Mouse (Mus musculus) right cerebral cortex, postnatal 4 days (tissue): ENCODE results near the gene Ddhd1.

Experiments
- DNase-seq: peaks from one replicate; pipeline ENCODE4 v3.0.0-alpha.2; 2022

Gene Ddhd1

DNA sequence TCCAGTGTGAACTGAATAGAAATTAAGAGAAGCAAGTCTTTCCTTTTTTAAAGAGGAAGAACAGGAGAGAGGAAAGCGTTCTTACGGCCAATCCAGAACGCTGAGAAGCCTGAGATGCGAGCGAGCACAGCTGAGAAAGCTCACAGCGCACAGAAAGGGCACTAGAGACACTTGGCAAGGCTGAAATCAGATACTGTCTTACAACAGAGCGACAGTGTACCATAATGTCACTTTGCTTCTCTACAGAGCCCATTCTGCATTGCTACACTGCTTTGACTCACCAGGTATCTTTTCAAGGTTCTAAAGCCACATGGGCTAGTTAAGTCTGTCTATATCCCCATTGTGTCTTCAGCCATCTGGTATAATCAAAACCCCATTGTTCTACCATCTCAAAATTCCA is 13.7 kb downstream of the Ddhd1 start:
- no peak for DNase-seq

DNA sequence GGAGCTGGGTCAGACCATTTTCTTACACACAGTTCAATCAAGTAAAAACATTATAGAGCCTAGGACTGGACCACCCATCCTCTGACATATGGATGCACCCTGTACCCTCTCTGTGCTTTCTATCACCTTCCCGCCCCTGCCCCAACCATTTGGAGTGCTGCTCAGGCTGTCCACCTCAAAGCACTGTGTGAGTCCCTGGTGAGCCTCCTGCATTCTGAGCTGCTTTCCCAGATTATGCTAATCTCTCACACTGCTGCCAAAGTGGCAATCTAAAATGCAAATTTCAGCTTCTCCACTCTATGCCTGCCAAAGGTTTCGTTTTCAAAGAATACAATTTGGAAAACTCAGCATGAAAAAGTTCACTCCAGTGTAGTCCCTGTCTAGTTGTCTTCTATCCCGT is 14.5 kb downstream of the Ddhd1 start:
- DNase-seq, result no peak

DNA sequence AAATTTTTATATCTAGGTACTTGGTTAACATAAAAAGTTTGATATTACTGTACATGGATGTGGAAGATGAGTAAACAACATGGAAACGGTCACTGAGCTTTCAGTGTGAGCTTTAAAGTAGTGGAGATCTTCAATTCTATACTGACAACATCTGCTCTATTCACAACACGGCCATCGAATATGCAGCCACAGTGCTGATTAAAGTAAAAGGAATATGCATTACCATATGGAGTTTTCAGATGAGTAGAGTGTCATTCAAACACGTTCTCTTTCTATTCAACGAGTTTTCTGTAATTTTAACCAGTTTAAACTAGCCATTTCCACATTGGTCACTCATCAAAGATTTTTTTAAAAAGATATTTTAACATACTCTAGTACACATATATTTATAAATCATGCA is 15.1 kb downstream of the Ddhd1 start:
- DNase-seq, result no peak

DNA sequence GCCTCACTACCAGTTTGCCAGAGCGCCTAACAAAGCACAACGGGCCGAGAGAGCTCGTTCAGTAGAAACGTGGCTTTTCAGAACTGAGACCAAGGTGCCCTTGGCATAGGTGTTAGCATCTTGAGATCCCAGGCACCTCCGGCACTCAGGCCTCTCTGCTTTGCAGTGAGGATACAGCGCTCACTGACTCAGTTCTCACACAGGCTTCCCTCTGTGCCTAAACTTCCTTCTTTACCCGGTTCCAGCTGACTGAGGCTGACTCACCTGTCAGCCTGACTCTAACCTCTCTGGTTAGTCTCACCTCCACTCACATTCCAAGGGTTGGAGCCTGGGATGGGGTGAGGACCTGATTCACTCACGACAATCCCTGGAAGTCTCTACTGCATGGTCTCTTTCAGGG is 15.7 kb downstream of the Ddhd1 start:
- no peak for DNase-seq

DNA sequence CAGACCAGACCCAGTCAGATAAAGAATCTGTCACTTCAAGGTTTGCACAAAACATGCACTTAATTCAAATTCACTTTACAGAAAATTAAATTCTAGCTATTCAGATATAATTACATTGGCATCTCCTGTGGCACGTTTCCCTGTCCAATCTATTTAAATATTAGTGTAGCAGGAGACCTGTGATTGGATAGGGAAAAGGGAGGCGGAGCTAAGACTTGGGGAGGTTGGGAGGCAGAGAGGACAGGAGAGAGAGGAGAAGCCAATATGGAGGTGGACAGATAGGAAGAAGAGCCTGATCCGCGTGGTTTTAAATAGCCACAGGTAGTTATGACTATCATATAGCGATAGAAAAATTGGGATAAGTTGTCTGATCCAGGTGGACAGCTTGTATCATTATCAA is 19.2 kb downstream of the Ddhd1 start:
- no peak for DNase-seq

DNA sequence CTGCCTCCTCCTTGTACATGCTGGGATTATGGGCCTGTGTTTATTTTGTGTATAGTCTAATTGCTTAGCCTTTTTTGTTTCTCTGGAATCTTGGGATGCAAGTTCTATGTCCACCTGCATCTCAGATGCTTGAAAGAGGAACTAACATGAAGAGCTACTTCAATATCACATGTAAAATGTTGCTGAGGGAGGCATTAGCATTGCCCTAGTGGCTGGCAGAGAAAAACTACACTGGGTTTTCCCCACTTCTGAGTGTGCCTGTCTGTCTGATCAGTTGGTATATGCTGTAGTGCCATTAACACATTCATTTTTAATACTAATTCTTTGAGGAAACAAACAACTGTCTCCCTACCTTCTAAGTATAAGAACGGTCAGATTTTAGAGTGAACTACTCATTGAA is 22.4 kb downstream of the Ddhd1 start:
- DNase-seq, result no peak

DNA sequence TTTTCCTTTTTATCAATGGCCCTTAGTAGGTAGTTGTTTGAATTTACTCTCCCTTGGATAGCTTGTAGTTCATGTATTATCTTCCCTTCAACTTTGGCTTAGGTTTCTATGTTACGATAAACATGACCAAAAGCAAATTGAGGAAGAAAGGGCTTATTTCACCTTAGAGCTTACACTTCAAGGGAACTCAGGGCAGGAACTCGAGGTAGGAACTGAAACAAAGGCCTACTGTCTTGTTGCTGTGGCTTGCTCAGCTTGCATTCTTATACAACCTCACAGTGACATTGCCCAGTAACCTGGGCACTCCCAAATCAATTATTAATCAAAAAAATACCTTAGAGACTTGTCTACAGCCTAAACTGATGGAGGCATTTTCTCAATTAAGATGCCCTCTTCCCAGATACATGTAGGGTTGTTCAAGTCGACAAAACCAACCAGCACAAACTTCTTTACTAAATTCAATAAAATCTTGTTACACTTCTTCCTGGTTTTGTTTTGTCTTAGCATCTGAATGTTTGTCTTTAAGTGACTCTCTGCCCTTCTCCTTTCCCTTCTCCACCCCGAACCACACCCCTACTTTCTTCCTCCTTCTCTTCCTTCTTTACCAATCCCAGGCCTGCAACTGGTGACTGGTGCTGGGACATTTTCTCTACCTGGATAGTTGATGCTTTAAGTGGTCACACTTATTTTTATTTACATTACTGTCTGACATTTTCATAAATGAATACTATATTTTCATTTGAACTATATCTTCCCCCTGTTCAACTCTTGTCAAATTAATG is 25.0 kb downstream of the Ddhd1 start:
- DNase-seq, result no peak

DNA sequence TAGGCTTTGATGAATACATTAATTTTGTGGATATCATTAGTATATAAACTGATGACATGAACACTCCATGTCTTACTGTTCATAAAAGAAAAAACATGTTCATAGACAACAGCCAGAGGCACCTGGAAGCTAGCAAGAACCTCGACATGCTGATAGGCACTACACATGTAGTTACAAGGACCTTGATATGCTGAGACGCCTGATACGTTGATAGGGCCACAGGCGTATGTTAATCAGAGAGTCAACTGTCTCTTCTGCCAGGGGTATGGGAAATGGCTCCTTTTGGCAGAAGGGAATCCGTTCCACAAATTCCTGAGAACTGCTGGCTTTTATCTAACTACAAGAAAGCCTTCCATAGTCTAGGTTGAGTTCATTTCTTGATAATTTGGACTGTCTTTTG is 27.4 kb downstream of the Ddhd1 start:
- no peak for DNase-seq

DNA sequence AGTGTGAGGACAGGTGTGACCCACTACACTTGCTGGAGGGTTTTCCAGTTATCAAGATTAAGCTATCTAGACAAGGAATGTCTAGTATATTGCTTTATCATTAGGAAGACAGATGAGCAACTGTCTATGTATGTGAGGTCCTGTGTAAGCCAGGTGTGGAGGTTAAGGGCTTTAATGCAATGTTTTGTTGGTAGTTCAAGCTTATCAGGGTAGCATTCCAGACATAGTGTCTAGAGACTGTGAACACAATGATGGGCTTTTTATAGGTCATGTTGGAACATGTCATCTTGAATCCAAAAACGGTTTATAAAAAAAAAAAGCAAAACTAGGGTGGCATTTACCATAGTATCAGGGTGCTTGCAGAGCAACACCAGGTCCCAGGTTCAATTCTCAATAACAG is 28.0 kb downstream of the Ddhd1 start:
- DNase-seq, result no peak

DNA sequence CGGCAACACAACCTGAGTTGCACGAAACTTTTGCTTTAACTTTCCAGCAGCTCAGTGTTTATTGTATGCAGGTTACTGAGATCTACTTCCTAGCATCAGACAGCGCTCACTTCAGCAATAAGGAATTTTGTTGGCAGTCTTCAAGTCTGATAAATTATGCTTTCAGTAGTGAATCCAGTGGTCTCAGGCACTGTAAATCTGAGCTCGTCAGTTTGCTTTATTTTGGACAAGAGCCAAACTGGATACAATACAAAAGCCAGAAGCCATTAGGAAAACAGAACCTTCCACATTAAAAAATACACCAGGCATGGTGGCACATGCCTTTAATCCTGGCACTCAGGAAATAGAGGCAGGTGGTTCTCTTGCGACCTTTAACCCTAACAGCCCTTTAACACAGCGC is 39.6 kb downstream of the Ddhd1 start:
- DNase-seq, result no peak

DNA sequence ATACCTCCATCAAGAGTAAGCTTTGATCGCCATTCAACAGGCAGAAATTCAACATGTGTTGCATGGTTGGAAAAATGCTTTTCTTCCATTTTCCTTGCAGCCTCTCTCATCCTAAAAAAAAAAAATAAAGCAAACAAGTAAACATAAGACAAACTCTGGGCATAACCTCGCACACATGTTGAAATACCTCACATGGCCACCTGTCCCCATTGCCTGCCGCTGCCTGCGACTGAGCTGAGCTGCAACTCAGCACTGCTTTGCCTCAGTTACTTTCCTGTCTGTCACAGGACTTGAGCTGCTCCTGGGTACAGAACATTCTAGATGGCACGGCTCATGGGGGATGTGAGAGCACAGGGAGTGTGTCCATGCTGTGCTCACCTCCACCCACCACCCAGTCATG is 41.4 kb downstream of the Ddhd1 start:
- DNase-seq, result no peak

DNA sequence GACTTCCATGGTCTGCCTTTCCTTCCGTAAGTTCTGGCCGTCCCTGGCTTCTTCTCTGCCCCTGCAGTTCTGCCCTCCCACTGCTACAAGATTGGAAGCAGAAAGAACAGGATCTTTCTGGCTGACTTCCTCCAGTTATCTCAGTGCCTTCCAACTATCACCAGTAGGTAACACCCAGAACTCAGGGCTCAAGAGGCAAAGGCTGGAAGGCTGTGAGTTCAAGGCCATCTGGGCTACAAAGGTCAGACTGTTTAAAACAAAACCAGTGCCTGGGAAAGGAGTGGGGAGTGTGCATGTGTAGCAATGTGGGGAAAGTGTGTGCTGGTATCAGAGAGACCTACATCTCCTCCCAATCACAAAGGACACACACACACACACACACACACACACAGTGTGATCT is 42.2 kb downstream of the Ddhd1 start:
- DNase-seq, result no peak

DNA sequence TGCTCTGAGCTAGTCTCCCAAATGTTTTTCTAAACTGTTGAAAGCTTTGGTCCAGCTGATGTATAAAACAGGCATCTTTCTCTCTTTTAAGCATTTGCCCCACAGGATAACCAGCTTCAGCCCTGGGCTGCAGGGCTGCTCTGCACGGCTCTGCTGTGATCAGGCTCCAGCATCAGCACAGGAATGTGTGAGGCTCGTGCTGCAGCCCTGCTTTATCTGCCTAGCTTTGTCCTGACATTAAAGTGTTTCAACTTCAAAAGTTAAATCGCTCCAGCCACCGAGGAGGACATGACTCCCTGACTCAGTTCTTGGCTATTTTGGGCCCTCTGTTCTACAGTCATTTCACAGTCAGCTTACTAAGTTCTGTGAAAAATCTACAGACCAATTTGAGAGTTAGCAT is 43.1 kb downstream of the Ddhd1 start:
- DNase-seq, result no peak

DNA sequence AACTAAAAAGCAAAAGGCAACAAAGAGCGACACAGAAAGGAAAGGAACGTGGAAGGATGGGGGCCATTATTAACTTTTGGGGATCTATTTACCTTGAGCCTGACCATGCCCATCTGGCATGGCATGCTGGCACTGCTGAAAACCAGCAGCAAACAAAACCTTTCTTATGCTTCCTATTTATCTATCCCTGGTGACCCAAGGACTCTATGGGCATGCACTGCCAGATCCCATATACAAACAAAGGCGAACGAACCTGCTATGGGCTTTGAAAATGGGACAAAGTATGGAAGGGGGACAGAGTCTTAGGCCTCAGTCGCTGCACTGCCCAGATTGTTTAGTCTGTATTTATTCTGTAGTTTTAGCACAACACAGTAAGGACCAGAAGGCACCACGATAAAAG is 43.5 kb downstream of the Ddhd1 start:
- no peak for DNase-seq

DNA sequence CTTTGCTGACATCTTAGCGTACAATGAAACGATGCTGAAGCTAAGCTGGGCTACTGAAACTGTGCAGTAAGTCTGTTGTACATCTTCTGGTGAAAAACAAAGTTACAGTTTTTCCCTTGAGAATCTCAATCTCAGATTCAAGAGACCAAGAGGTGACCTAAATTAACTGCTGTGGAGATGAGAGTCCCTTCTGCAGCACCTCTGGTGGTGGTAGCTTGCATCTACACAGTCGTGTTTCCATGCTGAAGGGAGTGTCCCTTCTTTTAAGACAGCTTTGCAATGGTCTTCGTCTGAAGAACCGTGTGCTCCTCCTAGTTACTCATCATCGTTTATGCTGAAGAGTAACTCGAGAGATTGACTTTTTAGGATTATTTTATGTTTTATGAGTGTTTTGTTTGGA is 46.3 kb downstream of the Ddhd1 start:
- no peak for DNase-seq

DNA sequence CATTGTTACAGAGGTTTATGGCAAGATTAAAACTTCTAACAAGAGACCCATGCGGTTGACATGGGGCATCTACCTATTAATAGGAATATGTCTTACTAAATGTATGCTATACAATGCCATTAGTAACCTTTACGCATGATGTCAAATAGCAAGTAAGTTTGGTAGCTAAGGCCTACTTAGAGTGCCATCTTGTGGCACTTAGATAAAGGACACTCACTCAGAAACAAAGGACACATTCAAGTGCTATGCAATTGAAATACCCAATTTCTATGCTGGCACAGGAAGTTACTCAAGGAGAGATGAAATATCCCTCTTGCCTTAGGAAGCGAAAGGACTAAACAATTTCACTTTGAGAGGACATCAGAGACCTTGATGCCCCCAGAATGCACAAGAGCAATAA is 55.9 kb downstream of the Ddhd1 start:
- DNase-seq, result no peak

DNA sequence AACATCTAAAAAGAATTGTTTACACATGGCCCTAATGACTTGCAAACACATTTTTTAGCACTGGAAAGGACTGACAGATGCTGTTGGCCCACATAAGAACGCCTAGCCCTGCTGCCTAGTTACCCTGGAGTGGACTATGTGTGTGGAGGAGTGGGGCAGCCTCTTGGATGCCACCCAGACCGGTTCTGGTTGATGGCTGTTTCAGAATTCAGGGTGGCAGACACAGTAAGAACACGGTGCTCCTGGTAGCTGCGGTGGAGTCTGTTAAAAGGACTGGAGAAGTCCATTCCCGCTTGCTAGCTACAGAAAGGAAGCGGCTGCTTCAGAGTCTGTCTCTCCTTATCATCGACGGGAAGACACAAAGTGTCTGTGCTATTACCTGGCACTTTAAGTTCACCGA is 57.4 kb downstream of the Ddhd1 start:
- DNase-seq, result peak; percentile 44

DNA sequence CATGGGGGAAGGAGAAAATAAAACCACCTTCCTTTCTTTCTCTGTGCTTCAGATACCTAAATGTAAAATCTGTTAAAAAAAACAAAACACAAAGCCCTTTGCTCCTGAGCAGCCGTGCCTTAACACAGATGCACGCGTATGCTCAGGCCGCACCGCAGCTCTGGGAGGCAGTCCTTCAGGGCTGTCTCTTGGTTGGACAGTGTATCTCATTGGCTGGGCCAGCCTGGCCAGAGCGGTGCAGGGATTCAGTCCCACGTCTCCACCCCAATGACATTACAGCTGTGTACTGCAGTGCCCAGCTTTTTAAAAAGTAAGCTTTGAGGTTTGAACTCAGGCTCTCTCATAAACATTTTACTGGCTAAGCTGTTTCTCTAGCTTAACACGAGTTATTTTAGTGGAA is 60.1 kb downstream of the Ddhd1 start:
- DNase-seq, result no peak

DNA sequence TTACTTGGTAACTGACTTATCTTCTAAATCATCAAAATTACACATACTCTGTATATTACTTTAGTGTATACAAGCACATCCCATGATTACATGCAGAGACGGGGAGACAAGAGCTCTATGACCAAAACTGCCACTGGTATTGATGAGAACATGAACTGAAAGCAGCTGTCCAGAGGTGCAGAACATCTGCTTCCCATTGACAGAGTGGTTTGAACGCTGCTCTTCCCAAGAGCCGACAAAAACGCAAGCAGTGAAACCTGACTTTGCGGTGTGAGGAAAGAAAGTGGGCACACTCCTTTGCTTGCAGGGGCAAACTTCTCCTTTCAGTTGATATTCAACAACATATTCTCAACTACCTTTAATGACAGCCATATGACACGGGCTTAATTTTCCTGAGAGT is 64.7 kb downstream of the Ddhd1 start:
- no peak for DNase-seq

DNA sequence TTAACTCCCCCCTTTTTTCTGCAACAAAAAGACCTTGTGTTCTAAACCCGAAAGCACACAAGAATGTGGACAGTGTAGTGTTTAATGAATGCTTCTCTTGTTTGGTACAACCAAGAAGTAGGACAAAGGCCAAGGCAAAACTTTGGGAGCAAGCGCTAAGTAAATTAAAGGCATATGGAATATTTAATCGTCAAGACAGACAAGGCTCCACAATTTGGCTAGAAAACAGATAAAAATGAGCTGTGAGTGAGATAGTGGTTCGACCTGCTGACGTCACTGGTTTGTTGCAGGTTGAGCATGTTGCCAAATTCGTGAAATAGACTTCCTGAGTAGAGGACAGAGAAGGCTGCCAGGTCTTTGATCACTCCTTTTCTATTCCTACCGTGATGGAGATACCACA is 69.5 kb downstream of the Ddhd1 start:
- DNase-seq, result no peak

DNA sequence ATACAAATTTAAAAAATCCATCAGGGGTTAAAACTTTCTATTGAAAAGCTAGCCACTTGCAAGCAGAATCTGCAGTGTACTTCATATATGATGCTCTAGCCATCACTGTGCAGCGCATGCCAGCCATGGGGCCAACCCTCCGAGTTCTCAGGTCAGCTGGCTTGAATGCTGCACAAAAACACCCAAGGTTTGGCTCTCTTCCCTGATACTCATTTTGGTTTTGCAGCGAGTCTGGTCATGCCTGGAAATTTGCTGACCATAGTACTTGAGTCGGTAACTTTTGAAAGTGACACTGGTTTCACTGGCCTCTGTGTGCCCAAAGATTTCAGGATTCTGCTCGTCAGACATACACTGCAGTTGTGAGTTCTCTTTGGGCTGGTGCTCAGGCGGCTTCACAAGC is 70.4 kb downstream of the Ddhd1 start:
- DNase-seq, result no peak

DNA sequence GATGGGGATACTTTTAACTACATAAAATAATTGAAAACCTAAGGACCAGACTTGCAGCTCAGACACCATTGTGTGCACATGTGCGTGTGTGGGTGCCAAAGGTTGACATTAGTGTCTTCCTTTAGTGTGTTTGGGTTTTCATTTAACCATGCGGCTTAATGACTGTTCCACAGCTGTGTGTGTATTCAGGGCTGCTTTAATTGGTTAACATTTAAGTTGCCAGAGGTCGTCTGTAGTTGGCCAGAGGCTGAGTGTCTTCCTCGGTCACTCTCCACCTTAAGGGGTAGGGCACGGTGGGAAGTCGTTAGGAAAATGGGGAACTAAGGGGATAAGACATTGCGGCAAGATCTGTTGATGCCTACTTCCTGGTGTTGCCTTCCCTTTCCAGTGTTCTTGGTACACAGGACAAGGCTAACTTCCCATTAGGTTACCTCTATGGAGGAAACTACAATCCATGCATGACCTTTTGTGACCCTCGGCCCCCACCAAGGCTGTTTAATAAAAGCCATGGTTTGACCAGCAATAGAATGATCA is 74.4 kb downstream of the Ddhd1 start:
- DNase-seq, result no peak

DNA sequence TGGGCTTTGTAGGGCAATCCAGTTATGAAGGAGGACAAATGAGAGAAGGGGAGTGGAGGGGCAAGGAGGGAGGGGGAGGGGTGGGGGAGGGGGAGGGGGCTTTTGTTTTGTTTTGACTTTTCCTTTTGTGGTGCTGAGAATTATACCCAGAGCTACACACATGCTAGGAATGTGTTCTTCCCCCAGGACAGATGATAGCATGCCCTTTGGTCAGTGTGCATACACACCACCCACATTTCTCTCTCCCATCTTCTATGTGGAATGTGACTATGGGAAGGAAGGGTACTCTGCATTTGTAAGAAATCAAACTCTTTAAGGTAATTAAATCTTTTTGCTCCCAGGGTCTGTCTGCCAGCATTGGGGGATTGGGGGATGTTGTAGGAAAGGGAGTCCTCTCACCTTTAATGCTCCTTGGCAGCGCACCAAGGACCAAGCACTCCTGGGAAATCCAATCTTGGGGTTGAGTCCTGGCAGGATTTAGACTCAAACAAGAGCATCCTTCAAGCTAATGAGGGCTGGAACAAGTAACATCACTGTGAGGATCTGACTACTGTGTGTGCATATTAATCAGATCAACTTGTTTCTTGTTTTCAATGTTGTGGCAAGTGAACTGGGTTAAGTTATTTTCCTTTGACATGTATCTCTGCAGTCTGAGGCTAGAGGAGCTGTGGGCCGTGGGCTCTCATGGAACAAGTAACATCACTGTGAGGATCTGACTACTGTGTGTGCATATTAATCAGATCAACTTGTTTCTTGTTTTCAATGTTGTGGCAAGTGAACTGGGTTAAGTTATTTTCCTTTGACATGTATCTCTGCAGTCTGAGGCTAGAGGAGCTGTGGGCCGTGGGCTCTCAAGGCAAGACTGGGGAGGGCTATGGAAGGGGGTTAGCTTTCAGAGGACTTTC is 76.8 kb downstream of the Ddhd1 start:
- peak; percentile 64 for DNase-seq
